Mouse (Mus musculus): ENCODE data around the gene Aqp8. TPM values are rescaled to one million over a fixed set of nuclear protein-coding genes. Genes with fewer than 3 reads are reported as not detected.

The Aqp8 gene
- total RNA-seq, 2 experiments from 2014 or later: not detected

DNA sequence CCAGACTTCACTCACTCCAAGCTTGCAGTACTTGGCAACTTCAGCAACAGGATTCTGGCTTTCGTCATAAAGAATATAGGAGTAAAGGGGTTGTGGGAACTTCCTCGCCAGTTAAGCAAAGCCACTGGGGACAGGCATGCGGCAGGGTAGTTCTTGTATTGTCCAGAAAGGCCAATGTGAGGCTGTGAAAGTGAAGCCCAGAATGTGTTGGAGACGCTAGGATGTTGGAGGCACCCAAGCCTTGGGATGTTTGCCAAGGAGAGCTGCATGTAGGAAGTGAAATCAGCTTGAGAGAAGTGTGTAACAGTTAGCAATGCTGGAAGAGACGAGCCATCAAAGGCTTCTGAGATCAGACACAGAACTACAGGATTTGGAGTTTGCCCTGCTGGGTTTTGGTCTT is 25.6 kb downstream of the Aqp8 start:
- DNase-seq (ENCODE audit: low spot score in 2 of 2): no peak

DNA sequence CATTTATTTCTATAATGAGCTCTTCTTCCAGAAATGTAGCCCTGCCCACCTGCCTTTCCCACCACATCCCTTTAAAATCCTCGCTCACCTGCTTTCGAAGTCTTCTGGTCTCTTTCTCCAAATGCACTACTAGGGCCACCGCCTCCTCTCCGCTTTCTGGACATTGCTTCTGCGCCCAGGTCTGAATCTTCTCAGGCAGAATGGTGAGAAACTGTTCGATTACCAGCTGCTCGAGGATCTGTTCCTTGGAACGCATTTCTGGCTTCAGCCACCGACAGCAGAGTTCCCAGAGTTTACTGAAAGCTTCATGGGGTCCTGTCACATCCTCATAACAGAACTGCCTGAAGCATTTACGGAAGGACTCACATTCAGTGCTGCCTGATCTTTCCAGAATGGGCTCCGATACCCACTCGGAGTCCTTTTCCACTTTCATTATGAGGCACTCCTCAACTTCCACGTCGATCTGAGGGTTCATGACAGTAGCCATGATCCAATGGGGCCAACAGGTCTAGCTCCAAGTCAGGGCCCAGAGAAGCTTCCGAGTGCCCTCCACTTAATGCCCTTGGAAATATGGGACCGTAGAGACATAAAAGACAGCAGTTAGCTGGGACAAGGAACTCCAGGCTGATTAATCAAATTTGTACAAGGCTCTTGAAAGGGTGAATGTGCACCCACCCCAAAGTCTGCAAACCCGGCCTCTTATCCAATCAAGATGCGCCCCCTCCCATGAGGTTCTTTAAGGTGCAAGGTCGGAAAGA is 37.6 kb downstream of the Aqp8 start:
- DNase-seq (ENCODE audit: low spot score in 2 of 2): peak; percentile 25 to 26

DNA sequence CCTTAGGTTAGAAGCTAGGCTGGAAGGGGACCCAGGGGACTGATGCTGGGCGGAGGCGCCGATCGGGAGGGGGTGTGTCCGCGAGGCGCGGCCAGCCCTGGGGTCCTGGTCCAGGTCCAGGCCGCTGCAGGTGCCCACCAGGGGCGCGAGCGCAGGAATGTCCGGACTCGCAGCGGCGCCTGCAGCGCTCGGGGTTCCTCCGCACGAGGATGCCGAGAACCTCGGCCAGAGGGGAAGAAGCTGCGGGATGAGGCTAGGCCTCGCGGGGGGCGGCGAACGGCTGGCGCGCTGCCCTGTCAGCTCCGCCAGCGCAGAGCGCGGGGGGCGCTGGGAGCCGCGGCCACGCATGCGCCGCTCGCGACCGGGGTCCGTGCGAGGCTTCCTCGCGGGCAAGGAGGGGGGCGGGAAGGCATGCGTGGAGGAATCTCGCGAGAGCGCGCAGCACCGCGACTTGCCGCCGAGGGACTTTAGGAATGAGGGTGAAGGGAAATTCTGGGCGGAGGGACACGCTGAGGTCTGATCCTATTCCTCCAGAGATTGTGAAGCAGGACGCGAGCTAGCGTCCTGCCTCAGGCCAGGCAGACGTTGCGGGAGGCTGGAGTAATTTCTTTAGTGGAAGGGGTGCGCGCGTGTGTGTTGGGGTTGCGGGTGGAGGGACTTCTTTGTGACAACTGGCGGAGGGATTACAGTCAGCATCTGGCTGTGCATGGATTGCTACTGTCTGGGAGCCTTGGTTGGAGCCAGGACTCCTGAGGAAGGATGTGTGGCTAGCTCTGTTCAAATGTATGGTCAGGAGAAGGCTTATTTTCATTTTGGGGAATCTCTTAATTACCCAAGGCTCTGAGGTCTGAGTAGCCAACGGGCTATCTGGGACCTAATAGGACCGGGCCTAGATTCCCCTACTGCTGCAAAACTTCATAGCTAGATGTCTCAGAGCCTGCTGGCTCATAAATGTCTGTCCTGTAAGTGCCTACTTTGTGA is 38.4 kb downstream of the Aqp8 start, which contains the start of gene Zkscan2:
Gene Zkscan2, minus strand, starts transcription at position 211 of the 981 bp plus-strand sequence.
- DNase-seq (ENCODE audit: low spot score in 2 of 2): peak; percentile 93 to 95

GRCm38 (mm10) chr7:123503358-123503757 is 41.3 kb downstream of the Aqp8 start:
- no peak for DNase-seq (ENCODE audit: low spot score in 2 of 2)

GRCm38 (mm10) chr7:123507946-123508345 is 45.9 kb downstream of the Aqp8 start:
- DNase-seq (ENCODE audit: low spot score in 2 of 2): no peak

Other genes with a start within 250 kb of the Aqp8 start
- gene Slc5a11, start 247.5 kb upstream of the Aqp8 start, total RNA-seq (2021): under 1 TPM in 1 of 2 experiments, not detected in 1; 0.25 TPM
- gene Lcmt1, start 92.5 kb upstream of the Aqp8 start, total RNA-seq (2021): 10 to 100 TPM; 86.6 to 87.0 TPM
- 10 to 100 TPM; 16.6 to 27.2 TPM for gene Arhgap17, start 92.4 kb upstream of the Aqp8 start, total RNA-seq (2021)
- 10 to 100 TPM; 23.6 to 27.7 TPM for gene Zkscan2, start 38.2 kb downstream of the Aqp8 start, total RNA-seq (2021)